Mouse (Mus musculus) heart, postnatal 0 days (tissue): Measurements from ENCODE around the gene Celsr3. TPM values are rescaled to one million over a fixed set of nuclear protein-coding genes. Genes with fewer than 3 reads are reported as not detected.
A peak's percentile ranks its signal among the peaks of the same experiment; 100 is the strongest.

Experiments
- ATAC-seq: fragments of 200-750 bp; cut with Nextera tagmentation; 2 replicates; pipeline ENCODE4 v1.8.0; 2017; ENCODE audit warnings: low read depth, moderate number of reproducible peaks, moderate library complexity; ENCODE audit not compliant: insufficient read depth
- DNase-seq: peaks from one replicate; pipeline ENCODE4 v3.0.0-alpha.2; 2016; ENCODE audit warnings: low spot score
- H3K27ac ChIP-seq: fragments of 300-500 bp; sonication (generic); 2 replicates; pipeline ENCODE4 v1.5.1; 2014; ENCODE audit warnings: low read depth, mild to moderate bottlenecking
- H3K27me3 ChIP-seq: fragments of 300-500 bp; sonication (generic); 2 replicates; pipeline ENCODE4 v1.6.1; 2014; ENCODE audit warnings: low read length, mixed read lengths; ENCODE audit not compliant: control insufficient read depth, insufficient read depth
- H3K36me3 ChIP-seq: fragments of 300-500 bp; sonication (generic); replicated peaks from 2 replicates; pipeline ENCODE4 v1.6.1; 2014; ENCODE audit warnings: low read length, mixed read lengths; ENCODE audit not compliant: control insufficient read depth, insufficient read depth
- H3K4me1 ChIP-seq: fragments of 300-500 bp; sonication (generic); 2 replicates; pipeline ENCODE4 v1.6.1; 2014; ENCODE audit warnings: antibody characterized with exemption; ENCODE audit not compliant: control insufficient read depth, insufficient read depth
- H3K4me2 ChIP-seq: fragments of 300-500 bp; sonication (generic); 2 replicates; pipeline ENCODE4 v1.6.1; 2014; ENCODE audit warnings: low read depth, mild to moderate bottlenecking, low read length, moderate library complexity
- H3K4me3 ChIP-seq: fragments of 300-500 bp; sonication (generic); 2 replicates; pipeline ENCODE4 v1.5.1; 2014; ENCODE audit warnings: low read depth, low read length
- H3K9ac ChIP-seq: fragments of 300-500 bp; sonication (generic); replicated peaks from 2 replicates; pipeline ENCODE4 v1.6.1; 2014; ENCODE audit warnings: low read depth, low read length, mixed read lengths
- H3K9me3 ChIP-seq: fragments of 300-500 bp; sonication (generic); replicated peaks from 2 replicates; pipeline ENCODE4 v1.6.1; 2016; ENCODE audit warnings: low read length; ENCODE audit not compliant: control insufficient read depth
- CTCF ChIP-seq: IDR thresholded peaks from 2 replicates; pipeline ENCODE4 v1.5.1; 2016; ENCODE audit warnings: antibody characterized with exemption, control low read depth, low read depth
- EP300 ChIP-seq: IDR thresholded peaks from 2 replicates; pipeline ENCODE4 v1.6.1; 2016; ENCODE audit warnings: antibody characterized with exemption, low read depth
- WGBS: fragments of 180-500 bp; shearing (Covaris S2); extraction: QIAGEN DNeasy Blood & Tissue Kit; methylation state at CpG from one replicate; pipeline ENCODE4 v1.1.7; 2014; 5-methylcytosine and 5-hydroxymethylcytosine counted together
- microRNA-seq: library from miRNA; unstranded; fragments of <30 nt; microRNA quantifications from one replicate; pipeline ENCODE4, GENCODE M21; 2016
- polyA plus RNA-seq: library from polyadenylated mRNA; unstranded; fragments of >200 nt; fragmentation: Nextera tagmentation; extraction: Ambion mirVana; gene quantifications from 2 replicates; pipeline ENCODE4 v1.2.1, GENCODE M21; 2015
- total RNA-seq: library from RNA; depleted of rRNA; stranded (reverse); fragments of >200 nt; gene quantifications from 2 replicates; pipeline ENCODE4 v1.2.3, GENCODE M21; 2014; ENCODE audit warnings: low replicate concordance; rRNA removed

Celsr3 gene
- total and polyA plus RNA-seq, 2 experiments from 2014 or later, result 0.14 TPM; not detected in 1

DNA sequence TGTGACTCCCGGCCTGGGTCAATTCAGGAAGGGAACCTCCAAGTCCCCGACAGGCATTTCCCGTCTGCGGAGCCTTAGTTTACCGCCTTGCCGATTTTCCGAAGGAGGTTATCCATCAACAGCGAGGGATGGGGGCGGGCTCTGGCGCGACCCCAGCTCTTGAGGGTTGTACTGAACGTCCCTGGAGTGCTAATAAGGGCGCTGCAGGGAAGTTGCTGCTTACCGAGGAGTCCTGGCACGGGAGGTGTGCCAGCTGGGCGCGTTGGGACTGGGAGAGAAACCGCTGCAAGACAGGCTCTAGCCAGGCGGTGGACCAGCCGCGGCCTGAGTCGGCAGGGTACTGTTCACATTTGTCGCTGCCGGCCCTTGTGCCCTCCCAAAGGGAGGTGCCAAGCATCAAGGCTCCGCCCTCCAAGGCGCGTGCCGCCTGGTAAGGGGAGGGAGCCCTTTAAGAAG is 28.1 kb downstream of the Celsr3 start:
- peak overlapping the region; percentile 64 for H3K27ac ChIP-seq
- H3K9me3 ChIP-seq, result no peaks in the 10 kb centered on the region
- TF ChIP-seq CTCF (no peak), EP300 (no peak)
- WGBS, result 1% methylated on average over 28 of the region's 28 CpGs
- peaks cover 33% of the 10 kb centered on the region for H3K4me1 ChIP-seq
- peak overlapping the region; percentile 67 for H3K4me2 ChIP-seq
- 0 out of 2 replicates have a peak, but pooled peaks cover 12% of the 10 kb centered on the region for H3K36me3 ChIP-seq
- peak; percentile 73 for DNase-seq
- peak overlapping the region; percentile 55 for H3K9ac ChIP-seq
- 0 out of 2 replicates have a peak, but pooled peaks cover 1% of the 10 kb centered on the region for H3K27me3 ChIP-seq
- H3K4me3 ChIP-seq, result peak overlapping the region; percentile 55
- ATAC-seq, result peak; percentile 78

DNA sequence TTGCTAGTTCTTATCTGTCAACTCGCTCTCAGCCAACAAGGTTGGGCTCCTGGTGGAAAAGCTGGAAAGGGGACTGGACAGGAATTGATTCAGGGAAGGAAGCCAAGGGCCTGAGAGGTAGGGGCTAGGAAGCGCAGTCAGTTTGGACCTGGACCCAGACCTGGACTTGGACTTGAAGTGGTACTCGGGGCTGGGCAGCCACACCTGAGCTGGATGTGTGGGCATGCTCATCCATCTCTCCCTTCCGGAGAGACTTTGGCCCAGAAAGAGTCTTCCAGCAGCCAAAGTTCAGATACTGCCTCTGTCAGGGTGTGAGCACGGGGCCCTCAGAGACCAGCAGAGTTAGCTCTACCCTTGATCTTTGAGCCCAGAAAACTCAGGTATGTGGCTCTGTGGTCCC is 29.2 kb downstream of the Celsr3 start:
- H3K9me3 ChIP-seq, result no peaks in the 10 kb centered on the region
- 45% methylated on average over 5 of the region's 5 CpGs for WGBS
- no peak for TF ChIP-seq EP300
- no peak for TF ChIP-seq CTCF
- DNase-seq (no peak), ATAC-seq (no peak)
- peaks cover 38% of the 10 kb centered on the region for H3K4me1 ChIP-seq
- H3K36me3 ChIP-seq, result 0 out of 2 replicates have a peak, but pooled peaks cover 12% of the 10 kb centered on the region
- H3K9ac ChIP-seq, result no peak overlapping the region
- H3K27ac ChIP-seq, result no peak overlapping the region
- H3K4me3 ChIP-seq, result no peak overlapping the region
- H3K4me2 ChIP-seq, result peak overlapping the region; percentile 67
- H3K27me3 ChIP-seq, result no peaks in the 10 kb centered on the region

DNA sequence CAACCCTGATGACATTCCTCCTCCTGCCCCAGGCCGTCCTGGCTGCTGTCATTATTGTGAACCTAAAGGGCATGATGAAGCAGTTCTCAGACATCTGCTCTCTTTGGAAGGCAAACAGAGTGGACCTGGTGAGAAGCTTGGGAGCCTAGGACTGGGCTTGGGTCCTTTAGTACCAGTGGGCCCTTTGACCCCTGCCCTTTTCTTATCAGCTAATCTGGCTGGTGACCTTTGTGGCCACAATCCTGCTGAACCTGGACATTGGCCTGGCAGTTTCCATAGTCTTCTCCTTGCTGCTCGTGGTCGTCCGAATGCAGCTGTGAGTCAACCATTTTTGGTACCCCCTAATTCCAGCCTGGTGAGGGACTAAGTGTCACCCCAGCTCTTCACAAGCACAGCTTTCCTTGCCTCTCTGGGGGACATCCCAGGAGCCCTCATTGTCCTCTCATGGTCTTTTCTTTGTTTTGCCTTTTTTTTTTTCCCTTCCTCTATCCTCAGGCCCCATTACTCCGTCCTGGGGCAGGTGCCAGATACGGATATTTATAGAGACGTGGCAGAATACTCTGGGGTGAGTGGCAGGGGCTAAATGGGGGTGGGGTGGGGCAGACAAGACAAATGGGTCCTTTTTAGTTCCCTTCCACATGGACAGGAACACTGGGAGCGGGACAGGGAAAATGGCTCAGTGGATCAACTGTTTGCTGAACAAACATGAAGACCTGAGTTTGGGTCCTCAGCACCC is 32.8 kb downstream of the Celsr3 start:
- H3K27me3 ChIP-seq, result no peaks in the 10 kb centered on the region
- H3K4me1 ChIP-seq, result peaks cover 24% of the 10 kb centered on the region; the same call in 1 of the 2 replicates
- H3K4me3 ChIP-seq, result no peak overlapping the region
- 49% methylated on average over 8 of the region's 8 CpGs for WGBS
- ATAC-seq (no peak), DNase-seq (no peak)
- H3K36me3 ChIP-seq, result peaks cover 24% of the 10 kb centered on the region; the same call in 1 of the 2 replicates
- H3K9me3 ChIP-seq, result no peaks in the 10 kb centered on the region
- peak overlapping the region; percentile 25; the same call in 1 of the 2 replicates for H3K27ac ChIP-seq
- TF ChIP-seq EP300 (no peak), CTCF (no peak)
- H3K9ac ChIP-seq, result no peak overlapping the region
- no peak overlapping the region for H3K4me2 ChIP-seq

Small RNA genes lying within 50 kb of the gene (microRNA-seq; reads per million reads assigned to microRNA genes)
- gene Gm23156, result not detected

Other genes with a start within 250 kb of the Celsr3 start
- 44.9 and 53.2 TPM in 2 replicates for gene Wdr6, start 247.6 kb upstream of the Celsr3 start, total RNA-seq
- 21.1 and 25.1 TPM in 2 replicates for gene Wdr6, start 247.6 kb upstream of the Celsr3 start, polyA plus RNA-seq
- gene P4htm, start 228.7 kb upstream of the Celsr3 start, total RNA-seq, result 18.7 and 37.8 TPM in 2 replicates
- 16.6 and 17.7 TPM in 2 replicates for gene P4htm, start 228.7 kb upstream of the Celsr3 start, polyA plus RNA-seq
- gene Arih2, start 176.9 kb upstream of the Celsr3 start, total RNA-seq, result 59.5 and 76.4 TPM in 2 replicates
- 33.8 and 38.2 TPM in 2 replicates for gene Arih2, start 176.9 kb upstream of the Celsr3 start, polyA plus RNA-seq
- gene Slc25a20, start 164.2 kb upstream of the Celsr3 start, total RNA-seq, result 95.7 and 137 TPM in 2 replicates
- gene Slc25a20, start 164.2 kb upstream of the Celsr3 start, polyA plus RNA-seq, result 240 and 248 TPM in 2 replicates
- 48.2 and 52.8 TPM in 2 replicates for gene Prkar2a, start 137.0 kb upstream of the Celsr3 start, total RNA-seq
- 17.8 and 20.7 TPM in 2 replicates for gene Prkar2a, start 137.0 kb upstream of the Celsr3 start, polyA plus RNA-seq
- gene Ip6k2, start 42.5 kb upstream of the Celsr3 start, total RNA-seq, result 28.9 and 33.1 TPM in 2 replicates
- 20.5 and 22.1 TPM in 2 replicates for gene Ip6k2, start 42.5 kb upstream of the Celsr3 start, polyA plus RNA-seq
- 12.0 and 13.7 TPM in 2 replicates for gene Nckipsd, start 18.0 kb upstream of the Celsr3 start, total RNA-seq
- gene Nckipsd, start 18.0 kb upstream of the Celsr3 start, polyA plus RNA-seq, result 8.8 and 10.0 TPM in 2 replicates
- gene Slc26a6, start 27.0 kb downstream of the Celsr3 start, total RNA-seq, result 3.6 and 5.7 TPM in 2 replicates
- 8.8 and 9.3 TPM in 2 replicates for gene Slc26a6, start 27.0 kb downstream of the Celsr3 start, polyA plus RNA-seq
- not detected in 2 replicates for gene Tmem89, start 88.3 kb downstream of the Celsr3 start, total RNA-seq
- gene Tmem89, start 88.3 kb downstream of the Celsr3 start, polyA plus RNA-seq, result not detected in 2 replicates
- 1,707 and 1,762 TPM in 2 replicates for gene Uqcrc1, start 110.3 kb downstream of the Celsr3 start, total RNA-seq
- 1,738 and 1,782 TPM in 2 replicates for gene Uqcrc1, start 110.3 kb downstream of the Celsr3 start, polyA plus RNA-seq
- 0.58 and 1.3 TPM in 2 replicates for gene Col7a1, start 127.3 kb downstream of the Celsr3 start, total RNA-seq
- 0.47 and 0.57 TPM in 2 replicates for gene Col7a1, start 127.3 kb downstream of the Celsr3 start, polyA plus RNA-seq
- not detected in 2 replicates for gene Ucn2, start 159.7 kb downstream of the Celsr3 start, total RNA-seq
- not detected in 2 replicates for gene Ucn2, start 159.7 kb downstream of the Celsr3 start, polyA plus RNA-seq
- gene Pfkfb4, start 165.5 kb downstream of the Celsr3 start, total RNA-seq, result 4.0 and 7.6 TPM in 2 replicates
- gene Pfkfb4, start 165.5 kb downstream of the Celsr3 start, polyA plus RNA-seq, result 2.3 and 3.1 TPM in 2 replicates
- gene Shisa5, start 212.2 kb downstream of the Celsr3 start, total RNA-seq, result 76.9 and 102 TPM in 2 replicates
- gene Shisa5, start 212.2 kb downstream of the Celsr3 start, polyA plus RNA-seq, result 49.0 and 51.8 TPM in 2 replicates
- 21.6 and 44.2 TPM in 2 replicates for gene Trex1, start 233.4 kb downstream of the Celsr3 start, total RNA-seq
- 14.5 and 14.6 TPM in 2 replicates for gene Trex1, start 233.4 kb downstream of the Celsr3 start, polyA plus RNA-seq
- 17.1 and 31.2 TPM in 2 replicates for gene Atrip, start 247.8 kb downstream of the Celsr3 start, total RNA-seq
- gene Atrip, start 247.8 kb downstream of the Celsr3 start, polyA plus RNA-seq, result 11.1 and 11.7 TPM in 2 replicates